Mouse (Mus musculus) kidney, postnatal 14 days (tissue): ENCODE results near the gene Polr3h.

Experiments
- DNase-seq: peaks from one replicate; pipeline ENCODE4 v3.0.0; 2022; ENCODE audit warnings: mixed read lengths

Polr3h gene

DNA sequence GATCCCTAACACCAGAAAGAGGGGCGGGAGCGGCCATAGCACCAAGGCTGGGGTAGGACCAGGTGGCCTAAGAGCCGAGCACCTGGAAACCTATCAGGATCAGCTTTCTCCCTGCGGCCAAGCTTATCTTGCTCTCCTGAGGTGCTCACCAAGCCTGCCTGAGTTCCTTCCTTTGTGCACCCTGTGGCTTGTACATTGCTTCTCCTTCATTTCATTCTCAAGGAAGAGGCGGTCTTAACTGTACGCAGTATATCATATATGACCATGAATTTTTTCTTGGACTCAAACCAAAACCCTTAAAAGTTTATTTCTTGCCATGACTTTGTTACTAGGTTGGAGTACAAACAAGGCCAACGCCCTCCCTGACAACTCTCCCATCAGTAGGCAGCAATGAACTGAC is 61.8 kb downstream of the Polr3h start:
- no peak for DNase-seq

DNA sequence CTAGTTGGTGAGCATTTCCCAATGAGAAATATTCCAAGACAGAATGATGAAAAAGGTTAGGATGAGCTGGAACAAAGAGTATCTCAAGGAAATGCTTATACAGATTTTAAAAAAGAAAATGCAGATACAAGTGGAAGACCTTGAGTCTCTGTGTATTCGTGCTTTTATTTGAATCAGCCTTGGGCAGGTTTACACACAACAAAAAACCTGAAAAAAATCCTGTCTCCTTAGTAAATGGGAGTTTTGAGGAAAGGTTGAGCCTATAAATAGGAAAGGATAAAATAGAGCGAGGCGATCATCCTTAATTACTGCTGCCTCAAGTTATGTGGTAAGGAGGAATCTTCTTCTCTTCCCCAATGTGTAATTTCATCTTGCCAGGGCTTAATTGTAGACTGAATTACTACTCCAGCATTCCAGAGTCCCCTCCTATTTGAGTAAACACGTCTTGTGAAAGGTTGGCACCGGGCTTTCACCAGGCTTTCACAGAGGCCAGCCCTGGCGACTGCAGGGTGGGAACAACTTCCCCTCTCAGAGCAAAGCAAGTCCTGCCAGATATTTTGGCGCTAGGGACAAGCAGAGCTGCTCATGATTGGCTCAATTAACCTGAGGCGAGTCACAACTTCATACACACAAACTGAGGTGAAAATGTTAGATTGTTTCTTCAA is 65.4 kb downstream of the Polr3h start:
- peak; percentile 31 for DNase-seq

DNA sequence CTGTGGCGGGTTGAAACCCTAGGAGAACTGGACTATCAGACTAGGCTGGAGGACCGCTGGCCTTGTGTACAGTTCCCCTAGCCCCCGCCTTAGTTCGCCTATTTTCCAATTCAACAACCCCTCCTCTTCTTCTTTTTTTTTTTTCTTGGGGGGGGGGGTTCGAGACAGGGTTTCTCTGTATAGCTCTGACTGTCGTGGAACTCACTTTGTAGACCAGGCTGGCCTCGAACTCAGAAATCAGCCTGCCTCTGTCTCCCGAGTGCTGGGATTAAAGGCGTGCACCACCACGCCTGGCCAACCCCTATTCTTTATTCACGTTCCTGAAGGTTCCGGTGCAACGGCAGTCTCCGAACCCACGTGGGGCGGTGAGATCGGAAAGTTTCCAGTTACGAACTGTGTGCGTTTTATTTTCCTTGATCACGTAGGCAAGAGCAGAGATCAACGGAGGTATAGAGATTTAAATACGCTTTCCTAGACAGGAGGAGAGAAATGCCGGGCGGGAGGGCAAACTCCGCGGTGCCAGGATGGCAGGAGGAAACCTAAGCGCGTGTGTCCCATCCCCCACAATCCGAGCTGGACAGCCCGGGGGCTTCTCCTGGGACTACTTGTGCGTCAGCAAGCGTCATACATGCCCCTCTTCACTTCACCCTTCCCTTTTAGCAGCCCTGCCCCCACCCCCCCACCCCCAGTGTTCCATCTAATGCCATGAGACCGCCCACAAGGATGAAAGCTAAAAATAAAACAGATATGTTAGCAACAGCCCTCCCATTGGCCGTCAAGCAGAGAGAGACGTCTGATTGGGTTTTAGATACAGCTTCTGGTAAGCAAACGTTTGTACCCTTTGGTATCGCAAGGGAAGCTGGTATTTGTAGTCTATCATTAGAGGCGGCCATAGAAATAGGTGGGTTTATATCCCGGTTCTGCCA is 66.4 kb downstream of the Polr3h start:
- DNase-seq, result peak; percentile 94

DNA sequence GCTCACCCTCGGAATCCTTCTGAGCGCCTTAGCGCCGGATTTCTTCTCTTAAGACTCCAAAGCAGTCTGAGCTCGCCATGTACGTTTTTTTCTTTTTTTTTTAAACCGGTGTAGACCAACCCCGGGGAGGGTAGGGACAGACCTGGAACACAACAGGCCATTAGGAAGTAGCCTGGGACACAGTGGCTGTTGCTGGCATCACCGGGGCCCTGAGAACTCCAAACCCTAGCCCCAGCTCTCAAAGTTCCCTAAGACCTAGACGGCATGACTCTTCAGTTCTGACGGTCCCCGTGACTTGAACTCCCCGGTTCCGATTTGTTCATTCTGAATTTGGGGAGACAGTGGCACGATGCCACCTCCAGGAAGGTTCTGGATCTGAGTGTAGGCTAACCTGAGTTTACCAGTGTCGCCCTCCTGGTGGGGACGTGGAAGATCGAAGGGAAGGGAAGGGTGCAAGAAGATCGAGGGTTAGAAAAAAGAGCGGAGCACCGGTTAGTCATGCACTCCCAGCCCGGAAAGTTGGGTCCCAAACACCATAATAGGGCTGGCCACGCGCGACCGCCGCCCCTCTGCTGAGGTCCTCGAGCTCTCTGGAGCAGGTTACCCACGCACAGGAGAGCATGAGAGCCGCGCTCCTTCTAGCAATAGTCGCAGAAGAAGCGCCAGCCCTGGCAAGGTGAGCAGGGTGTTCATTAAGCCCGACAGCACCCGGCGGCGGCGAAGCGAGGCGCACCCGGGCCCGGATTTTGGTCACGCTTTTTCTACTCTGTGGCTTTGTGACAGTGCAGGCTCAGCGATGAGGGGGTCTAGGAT is 67.3 kb downstream of the Polr3h start, which contains the start of gene Tob2:
Tob2 (minus strand) TSS at position 280 of the 813 bp plus-strand sequence.
- peak; percentile 74 for DNase-seq

DNA sequence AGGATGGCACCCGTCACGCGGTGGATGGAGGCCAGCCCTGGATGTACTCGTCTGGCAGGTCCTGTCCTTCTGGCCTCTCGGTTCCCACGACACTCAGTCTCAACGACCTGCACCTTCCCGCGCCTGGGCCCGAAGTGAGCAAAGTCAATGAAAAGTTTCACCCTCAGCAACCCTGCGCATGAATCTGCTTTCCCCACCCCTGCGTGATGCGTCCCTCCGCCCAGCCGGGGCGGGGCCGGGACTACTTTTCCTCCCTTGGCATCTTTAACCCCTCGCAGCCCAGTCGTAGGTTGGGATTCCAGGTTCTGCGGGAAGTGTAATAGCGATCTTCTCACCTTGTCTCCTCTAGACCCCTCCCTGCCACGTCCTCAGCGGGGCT is 67.9 kb downstream of the Polr3h start:
- peak; percentile 96 for DNase-seq

DNA sequence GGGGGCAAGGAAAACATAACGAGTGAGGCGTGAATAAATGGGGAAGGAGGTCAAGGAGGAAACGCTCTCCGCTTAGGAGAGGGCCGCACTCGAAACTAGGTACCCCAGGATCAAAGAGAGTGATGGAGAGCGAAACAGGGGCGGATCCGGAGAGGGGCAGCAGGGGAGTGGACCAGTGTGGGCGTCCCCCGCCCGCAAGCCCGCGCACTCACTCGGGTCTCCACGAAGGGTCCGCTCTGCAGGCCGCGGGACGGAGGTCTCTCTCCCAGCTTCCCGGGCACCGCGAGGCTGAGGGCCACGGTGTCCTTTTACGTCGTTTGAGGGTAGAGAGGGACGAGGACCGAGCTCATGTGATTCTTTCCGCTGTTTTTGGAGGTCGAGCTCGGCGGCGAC is 68.3 kb downstream of the Polr3h start:
- DNase-seq, result no peak

DNA sequence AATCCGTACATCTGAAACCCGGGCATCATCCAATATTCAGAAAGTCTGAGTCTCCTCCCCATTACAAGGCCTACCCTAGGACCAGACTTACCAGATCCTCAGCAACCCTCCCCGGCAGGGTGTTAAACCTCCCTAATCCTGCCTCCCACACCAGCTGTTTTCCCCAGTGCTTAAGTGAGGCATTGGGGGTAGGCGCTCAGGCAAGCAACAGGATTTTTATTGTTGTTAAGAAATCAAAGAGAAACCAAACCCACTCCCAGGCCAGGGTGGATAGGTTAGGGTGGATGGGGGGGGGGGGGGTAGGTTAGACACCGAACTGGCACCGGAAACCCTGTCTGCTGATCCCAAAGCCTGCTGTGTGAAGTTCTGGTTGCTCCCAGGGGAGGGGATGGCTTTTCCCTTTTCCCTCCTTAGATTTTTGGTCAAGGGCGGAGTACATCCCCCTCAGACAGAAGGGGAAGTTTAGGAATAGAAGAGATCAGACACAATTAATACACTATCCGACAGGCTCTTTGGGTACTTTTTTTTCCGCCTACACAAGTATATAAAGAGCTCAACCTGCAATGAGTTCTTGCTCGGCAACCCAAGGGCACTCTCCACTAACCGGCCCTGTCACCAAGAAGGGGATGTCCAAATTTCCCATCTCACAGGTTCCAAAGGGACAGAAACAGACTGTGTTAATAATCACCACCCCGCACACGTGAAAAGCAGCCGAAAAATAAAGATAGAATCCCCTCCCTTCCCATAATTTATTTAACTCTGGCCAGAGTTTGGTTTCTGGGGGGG is 68.9 kb downstream of the Polr3h start:
- DNase-seq, result peak; percentile 29

DNA sequence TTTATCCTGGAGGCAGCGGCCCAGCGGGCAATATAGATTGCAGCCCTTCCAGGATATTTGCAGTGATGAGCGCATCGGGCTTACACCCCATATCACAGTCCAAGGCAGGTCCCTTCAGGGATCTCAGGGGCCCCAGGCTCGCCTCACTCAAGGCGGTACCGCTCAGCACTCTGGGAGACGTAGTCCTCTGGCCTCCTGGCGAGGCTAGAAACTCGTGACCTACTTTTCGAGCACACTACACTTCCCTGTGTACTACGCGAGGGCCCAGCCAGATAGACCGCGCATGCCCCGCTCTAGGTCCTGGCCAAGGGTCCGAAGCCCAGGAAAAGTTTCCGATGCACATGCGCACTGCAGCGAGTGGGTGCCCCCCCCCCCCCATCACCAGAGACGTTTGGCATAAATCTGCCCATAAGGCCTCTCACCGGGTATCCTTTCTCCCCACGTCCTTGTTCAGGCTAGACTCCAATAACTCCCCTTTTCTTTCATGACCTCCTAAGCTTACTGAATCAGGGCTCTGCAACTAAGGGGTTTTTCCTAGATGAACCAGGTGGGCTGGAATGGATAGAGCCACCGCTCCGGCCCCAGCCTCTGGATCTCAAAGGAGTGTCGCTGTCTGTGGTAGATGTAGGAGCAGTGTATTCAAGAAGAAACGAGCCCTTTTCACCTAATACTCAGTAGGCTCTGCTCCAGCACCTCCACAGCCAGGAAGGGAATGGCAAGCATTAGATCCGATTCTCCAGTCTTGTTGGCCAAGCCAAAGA is 69.8 kb downstream of the Polr3h start:
- peak; percentile 94 for DNase-seq

DNA sequence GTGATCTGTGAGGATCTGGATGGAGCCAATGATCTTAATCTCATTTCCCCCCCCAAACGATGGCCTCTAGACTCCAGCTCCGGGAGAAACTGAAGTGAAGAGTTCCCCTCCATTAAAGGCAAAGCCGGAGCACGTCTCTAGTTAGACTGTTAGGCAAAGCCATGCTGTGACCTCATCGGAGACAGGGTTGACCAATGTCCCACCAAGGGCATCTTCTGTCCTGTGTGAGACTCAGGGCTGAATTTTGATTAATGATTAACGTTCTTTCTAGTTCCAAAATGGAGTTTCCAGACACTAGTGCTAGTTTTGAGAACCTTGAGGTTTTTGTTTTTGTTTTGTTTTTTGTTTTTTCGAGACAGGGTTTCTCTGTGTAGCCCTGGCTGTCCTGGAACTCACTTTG is 73.0 kb downstream of the Polr3h start:
- peak; percentile 39 for DNase-seq

DNA sequence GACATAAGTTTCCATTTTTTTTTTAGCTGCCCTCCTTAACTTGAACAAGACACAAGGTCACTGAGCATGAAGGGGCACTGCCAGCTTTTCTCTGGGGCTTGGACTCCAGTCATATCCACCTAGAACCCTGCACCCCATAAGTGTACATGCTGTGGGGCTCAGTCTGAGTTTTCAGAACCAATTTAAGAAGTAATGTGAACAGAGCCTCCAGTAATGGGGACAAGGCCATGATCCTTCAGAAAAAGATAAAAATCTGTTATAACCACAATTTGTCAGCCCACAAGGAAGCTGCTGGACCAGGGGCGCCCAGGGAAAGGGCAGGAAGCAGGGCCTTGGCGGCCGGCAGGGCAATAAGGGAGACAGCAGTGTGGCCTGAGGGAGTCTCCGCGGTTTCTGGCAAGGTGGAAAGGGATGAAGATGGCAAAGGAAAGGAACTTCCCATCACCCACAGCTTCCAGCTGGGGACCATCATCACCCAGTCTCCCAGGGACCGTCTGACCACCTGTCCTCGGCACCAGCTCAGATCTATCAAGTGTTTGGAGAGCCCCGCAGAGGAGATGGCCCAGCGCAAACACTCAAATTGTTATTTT is 73.5 kb downstream of the Polr3h start:
- no peak for DNase-seq

DNA sequence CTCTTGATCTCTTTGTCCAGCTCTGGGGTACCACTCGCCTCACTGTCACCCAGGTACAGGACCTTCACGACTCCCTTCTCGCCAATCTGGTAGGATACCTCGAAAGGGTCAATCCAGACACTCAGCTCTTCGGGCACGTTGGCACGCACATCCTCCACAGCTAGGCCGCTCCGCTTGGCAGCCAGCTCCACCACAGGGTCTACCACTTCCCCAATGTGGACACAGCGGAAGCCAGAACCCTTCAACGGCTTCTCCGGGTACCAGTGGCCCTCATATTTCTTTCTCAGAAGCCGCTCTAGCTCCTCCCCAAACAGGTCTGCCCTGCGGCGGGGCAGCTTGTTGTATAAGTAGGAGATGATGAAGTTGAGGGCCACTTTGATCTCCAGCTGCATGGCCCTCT is 74.7 kb downstream of the Polr3h start:
- DNase-seq, result no peak

DNA sequence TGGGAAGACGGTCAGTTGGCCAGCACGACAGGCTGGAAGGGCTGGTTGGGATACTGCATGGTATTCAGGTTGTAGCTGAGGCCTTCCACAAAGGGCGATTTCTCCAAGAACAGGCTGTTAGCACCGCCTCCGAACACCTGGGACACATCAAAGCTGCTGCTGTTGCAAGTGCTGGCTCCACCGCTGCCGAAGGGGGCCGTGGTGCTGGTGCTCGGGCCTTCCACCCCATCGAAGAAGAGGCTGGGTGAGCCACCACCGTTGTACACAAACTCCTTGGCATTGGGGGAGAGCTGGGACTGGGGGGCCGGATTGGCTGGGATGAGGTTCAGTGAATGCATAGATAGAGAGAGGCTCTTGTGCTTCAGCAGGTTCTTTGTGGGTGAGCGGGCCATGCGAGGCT is 75.3 kb downstream of the Polr3h start:
- DNase-seq, result no peak

DNA sequence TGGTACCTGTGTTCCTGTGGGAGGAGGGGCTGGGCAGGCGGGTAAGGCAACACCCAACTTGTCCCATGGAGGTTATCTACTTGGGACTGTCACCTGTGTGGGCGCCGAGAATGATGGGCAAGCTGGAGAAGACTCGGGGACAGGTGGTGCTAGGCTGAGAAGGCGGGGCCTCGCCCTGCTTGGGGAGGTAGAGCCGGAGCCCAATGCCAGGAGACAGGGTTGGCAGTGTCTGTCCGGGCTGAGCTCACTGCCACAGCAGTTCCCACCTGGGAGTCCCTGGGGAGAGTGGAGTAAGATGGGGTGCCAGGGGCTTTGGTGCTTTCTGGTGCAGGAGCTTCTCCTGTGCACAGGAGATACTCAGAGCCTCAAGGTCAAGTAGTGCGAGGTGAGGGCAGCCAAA is 76.9 kb downstream of the Polr3h start:
- no peak for DNase-seq

DNA sequence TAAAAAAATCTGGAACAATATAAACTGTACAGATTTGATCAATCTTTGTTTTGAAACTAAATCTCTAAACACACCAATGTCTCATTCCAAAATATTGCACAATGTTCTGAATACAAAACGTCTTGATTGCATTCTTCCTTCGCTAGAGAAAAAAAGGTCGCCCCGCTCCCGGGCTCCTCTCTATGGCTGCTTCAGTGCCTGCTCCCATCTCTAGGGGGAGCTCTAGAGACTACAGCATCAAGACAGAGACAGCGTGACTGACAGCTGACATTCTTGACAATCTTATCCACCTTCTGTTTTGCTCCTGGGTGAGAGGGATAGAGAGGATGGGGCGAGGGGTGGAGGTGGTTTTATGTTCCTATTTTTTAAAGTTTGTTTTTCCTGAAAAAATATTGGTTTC is 77.7 kb downstream of the Polr3h start:
- peak; percentile 70 for DNase-seq

DNA sequence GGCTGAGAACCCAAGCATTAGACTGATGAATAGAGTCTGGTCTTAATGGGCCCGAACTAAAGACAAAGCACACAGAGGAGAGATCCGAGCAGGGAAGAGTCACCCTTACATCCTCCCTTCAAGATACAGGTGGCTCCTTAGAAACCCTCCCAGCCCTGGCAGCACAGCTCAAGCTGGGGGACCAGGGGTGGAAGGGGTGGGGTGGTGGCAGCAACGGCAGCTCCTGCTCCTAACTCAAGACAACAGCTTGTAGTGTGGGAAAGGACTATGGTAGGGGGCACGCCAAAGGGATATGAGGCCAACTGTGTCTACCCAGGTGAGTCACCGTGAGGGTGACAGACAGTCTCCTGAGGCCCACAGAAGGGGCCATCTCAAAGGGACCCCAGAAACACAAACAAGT is 78.2 kb downstream of the Polr3h start:
- no peak for DNase-seq

DNA sequence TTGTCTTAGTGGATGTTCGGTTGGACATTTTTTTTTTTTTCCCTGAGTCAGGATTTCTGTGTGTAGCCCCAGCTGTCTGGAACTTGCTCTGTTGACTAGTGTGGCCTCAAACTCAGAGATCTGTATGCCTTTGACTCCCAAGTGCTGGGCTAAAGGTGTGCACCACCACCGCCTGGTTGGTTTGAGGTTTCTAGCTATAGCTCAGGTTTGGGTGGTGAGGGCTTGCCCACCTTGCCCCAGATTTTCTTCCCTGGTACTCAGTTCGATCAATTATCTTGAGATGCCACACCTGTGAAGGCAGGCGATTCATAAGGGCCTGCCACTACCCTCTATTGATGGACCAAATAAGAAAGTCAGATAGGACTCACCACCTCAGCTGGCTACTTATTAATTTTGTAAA is 78.9 kb downstream of the Polr3h start:
- DNase-seq, result no peak

DNA sequence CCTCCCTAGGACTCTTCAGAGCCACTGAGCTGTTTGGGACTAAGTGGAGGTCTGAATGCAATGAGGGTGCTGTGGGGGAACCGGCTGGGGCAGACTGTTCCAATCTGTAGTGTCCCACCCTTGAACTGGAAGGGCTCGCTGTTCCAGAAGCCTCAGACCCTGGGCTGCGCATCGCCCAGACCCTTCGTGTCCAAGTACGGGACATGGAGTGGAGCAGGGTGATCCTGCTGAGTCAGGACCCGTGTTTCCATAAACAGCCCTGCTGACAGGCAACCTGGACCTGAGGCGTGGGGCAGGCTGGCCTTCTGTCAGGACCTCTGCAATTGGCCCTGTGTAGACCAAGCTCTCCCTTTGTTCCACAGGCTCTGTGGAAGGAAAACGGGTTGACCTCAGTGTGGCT is 79.3 kb downstream of the Polr3h start:
- no peak for DNase-seq

DNA sequence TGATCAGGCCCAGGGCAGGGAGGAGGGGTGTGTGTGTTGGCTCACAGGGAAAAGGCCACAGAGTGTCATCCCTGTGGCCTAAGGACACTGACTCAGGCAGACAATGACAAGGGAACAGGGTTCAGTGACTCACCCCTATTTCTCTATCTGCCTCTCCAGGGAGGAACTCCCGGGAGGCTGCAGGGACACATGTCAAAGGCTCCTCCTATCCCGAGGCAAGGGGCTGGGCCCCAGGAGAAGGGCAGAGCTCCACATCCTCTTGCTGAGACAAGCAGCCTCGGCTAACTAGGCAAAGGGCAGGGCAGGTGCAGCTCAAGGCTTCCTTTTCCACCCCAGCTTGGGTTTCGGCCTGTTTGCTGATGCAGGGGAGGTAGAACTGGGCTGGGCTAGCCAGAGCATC is 80.3 kb downstream of the Polr3h start:
- DNase-seq, result peak; percentile 82

DNA sequence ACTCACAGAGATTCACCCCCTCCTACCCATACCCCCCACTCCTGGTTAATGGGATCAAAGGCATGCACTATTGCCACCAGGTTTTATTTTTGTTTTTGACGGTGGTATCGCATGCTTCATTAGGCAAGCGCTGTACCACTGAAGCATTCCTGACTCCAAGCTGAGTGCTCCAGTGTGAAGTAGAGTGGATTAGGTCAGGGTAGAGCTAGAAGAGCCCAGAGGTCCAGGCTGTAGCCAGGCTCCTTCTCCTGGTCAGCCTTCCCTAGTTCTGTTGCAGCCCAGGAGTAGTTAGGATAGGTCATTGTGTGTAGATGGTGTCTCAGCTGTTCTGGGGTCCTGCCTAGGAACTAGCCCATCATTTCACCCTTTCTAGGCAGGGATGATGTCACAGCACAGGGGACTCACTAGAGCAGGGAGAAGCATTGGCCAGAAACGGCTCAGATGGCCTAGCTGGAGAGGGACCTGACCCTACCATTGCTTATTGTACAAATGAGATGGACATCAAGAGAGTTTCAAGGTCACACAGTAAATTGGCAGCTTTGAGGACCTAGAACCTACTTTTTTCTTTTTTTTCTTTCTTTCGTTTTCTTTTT is 80.9 kb downstream of the Polr3h start:
- no peak for DNase-seq

DNA sequence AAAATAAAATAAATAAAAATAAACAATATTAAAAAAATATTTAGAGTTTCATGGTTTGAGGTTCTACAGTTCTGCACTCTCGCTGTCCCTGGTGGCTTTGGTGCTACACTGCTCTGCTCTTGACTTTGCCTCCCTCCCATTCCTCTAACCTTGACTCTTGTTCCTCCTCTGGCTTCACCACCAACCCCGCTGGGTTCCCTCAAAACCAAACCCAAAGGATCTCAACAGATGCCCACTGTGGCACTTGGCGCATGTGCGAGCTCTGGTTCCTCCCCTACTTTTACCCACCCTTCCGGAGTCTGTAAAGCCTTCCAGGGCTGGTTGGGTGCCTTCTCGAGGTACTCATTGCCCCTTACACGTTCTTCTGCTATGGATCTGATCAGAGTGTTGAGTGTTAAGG is 83.8 kb downstream of the Polr3h start:
- no peak for DNase-seq

DNA sequence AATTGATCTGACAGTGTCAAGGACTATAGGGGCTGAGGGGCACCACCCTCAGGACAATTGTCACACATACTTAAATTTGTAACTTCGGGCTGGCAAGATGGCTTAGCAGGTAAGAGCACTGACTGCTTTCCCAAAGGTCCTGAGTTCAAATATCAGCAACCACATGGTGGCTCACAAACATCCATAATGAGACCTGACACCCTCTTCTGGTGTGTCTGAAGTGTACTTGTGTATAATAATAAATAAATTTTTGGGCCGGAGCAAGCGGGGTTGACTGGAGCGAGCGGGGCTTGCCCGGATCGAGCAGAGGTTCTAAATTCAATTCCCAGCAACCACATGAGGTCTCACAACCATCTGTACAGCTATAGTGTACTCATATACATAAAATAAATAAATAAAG is 85.7 kb downstream of the Polr3h start:
- DNase-seq, result no peak
